Mouse (Mus musculus) thymus, postnatal 25 days (tissue): ENCODE data around the gene Gja4.

ENCODE experiments used
- DNase-seq: peaks from one replicate; pipeline ENCODE4 v3.0.0; 2022

Gene Gja4

DNA sequence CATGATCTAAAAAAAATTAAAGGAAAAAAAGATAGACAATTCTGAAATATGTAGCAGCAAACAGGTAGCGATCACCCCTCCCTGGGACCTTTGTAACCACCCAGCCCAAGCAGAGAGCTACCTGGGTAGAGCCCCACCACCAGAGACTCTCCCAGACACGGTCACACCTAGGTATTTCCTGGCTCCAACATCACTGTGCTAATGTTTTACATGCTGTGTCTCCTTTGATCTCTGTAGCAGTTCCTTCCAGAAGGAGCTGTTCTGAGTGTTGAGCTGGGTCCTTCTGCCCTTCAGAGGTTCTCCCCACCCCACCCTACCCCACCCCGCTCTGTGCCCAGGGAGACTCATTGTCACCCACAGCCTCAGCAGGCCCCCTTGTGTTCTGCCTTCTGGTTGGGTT is 9.8 kb upstream of the Gja4 start:
- DNase-seq, result no peak

- peak; percentile 46 for DNase-seq
Observed at GRCm38 (mm10) chr4:127319613-127320012, 5.8 kb upstream of the Gja4 start.

GRCm38 (mm10) chr4:127317143-127317542 is 3.3 kb upstream of the Gja4 start:
- no peak for DNase-seq

DNA sequence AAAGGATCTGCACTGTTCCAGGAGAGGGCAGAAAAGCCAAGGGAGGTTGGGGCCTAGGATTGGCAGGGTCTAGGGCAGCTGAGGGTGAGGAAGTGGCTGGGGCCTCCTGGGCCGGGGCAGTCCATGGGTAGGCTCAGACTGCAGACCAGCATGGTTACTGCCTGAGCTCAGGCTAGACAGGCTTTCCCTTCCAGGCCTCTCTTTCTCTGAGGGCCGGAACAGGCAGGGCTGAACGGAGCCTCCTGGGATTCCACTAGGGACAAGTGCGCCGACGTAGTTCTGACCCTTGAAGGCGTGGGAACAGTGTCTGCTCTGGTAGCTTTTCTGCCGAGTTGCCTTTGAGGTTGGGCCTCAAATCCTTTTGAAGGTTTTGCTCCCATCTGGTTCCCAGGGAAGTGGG is 1.9 kb upstream of the Gja4 start:
- DNase-seq, result no peak

DNA sequence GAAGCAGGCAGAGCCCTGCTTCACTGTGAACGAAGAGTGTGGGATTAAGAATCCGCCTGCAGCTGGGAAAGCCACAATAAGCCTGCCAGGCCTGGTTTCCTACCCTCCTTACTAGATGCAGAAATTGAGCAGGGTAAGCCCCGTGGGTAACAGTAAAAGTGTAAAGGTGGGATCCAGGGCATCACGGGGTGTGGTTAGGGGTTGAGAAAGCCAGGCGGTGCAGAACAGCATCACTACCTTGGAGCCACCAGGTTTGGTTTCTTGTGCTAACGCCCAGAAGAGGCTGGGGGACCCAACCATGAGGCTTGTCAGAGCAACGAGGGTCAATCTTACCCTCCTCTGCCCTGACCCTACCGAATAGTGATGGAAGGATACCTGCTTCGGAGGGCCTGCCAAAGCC is 746 bp upstream of the Gja4 start:
- DNase-seq, result no peak

- DNase-seq, result no peak
Observed at GRCm38 (mm10) chr4:127312349-127312748, 1.5 kb downstream of the Gja4 start.

DNA sequence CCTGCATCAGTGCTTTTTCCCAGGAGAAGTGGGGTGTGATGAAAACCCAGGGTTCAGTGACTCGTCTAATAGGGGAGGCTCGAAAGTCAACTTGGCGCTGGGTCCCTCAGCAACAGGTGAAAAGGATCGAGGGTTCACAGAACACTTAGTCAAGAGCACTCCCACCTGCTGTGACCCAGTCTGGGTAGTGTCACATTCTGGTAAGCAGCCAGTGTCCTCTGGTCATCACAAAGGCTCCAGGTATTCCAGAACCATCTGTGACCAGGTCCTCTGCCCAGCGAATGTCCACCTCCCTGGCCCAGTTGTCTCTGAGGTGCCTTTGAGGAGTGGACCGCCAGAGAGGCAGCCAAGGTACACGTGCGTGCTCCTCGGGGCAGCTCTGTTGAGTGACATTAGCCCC is 2.3 kb downstream of the Gja4 start:
- DNase-seq, result no peak

GRCm38 (mm10) chr4:127306915-127307314 is 6.9 kb downstream of the Gja4 start:
- no peak for DNase-seq

DNA sequence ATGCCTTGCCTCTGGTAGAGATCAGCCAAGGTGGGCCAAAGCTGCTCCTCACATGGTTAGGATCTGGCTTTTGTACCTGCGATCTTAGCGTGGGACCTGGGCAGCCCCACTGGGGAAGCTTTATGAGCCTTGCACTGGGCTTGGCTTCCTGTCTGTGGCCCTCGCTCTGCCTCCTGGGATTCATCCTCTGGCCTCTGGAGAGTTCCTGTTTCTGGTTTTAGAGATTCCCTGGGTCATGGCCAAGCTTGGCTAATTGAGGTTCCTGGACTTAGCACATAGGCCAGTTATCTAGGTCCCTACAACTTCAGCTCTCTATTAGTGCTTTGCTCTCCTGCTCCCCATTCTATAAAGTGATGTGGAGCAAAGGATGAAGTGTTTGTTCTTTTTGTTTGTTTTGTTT is 10.0 kb downstream of the Gja4 start:
- DNase-seq, result no peak

GRCm38 (mm10) chr4:127300503-127300902 is 13.3 kb downstream of the Gja4 start:
- no peak for DNase-seq

GRCm38 (mm10) chr4:127292631-127293030 is 21.2 kb downstream of the Gja4 start:
- no peak for DNase-seq

DNA sequence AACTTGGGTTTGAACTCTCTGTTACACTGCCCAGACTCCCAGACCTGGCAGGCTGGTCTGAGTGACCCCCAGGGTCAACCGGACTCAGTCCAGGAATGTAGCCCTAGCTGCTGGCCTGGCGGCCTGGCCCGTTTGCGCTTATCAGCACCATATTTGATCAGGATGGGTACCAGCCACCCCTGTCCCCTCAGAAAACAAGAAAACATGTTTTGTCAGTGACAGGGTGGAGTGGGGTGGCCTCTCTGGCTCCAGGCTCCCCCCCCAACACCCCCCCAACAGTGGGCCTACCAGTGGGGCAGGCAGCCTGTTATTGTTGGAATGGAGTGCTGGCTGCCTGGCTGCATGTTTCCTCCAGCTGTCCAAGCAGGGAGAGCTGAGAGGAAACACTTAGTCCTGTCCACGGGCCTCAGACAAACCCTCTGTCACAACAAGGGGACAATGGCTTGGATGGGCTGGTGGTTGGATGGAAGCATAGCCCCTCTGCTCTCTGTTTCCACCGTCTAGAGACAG is 24.7 kb downstream of the Gja4 start:
- no peak for DNase-seq

- DNase-seq, result no peak
Observed at GRCm38 (mm10) chr4:127286907-127287306, 26.9 kb downstream of the Gja4 start.

DNA sequence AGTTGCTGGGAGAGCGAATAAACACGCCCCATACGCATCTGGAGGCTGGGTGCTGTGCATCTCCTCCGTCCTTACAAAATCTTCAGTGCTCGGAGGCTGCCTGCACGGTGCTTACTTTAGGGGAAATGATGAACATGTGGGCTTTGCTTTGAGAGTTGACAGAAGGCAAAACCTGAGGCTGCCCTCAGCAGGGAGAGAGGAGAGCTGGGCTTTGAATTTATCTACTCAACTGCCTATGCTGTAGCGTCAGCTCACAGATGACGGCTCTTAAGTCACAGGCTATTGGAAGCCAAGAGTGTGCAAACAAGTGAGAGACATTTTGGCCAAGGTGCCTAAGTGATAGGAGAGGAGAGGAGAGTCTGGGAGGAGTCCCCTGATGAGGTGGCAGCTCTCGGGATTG is 34.6 kb downstream of the Gja4 start:
- no peak for DNase-seq

GRCm38 (mm10) chr4:127278451-127279001 is 35.3 kb downstream of the Gja4 start:
- DNase-seq, result no peak

DNA sequence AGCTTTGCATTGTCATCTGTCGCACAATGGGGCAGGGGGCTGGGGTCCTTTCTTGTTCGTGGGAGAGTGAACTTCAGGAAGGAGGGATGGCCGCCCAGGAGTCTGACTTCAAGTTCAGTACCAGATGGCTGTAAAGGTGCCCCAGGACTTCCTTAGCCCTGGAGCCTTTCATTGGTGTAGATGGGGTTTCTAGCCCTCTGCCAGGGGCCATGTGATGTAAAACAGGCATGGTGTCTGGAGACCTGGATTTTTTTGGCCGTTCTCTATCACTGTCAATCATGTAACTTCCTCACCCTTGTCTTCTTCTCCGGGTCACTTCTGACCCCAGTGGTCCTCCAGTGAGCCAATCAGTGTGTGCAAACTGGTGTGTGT is 49.7 kb downstream of the Gja4 start:
- DNase-seq, result no peak

DNA sequence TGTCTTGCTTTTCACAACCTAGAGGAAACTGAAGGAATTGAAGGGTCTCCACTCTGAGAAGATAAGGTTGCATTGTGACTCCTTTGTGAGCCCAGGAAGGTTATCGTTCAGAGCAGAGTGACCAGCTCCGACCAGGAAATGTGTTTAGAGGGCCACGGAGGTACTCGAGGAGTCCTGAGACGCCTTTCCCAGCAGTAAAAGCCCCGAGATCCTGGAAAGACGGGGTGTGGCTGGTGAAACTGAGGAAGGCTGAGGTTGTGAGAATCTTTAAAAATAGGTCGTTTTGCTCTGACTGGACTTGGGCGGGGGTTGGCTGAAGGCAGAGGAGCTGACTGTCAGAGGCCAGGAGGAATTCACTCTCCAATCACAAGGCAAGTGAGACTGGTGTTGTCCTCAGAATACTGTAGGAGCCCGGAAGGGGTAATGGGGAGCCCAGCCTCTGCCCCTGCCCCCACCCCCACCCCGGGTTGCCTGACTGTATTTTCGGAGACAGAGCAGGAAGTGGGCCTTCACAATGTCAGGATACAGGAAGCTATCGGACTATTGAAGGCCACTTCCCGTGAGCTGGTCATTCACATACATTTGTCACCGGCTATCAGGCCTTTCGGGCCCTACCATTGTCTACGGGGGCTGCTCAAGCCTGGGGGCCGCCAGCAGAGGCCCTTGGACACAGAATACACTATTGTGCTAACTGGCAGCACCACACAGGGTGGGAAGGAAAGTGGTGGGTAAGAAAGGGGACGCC is 50.2 kb downstream of the Gja4 start:
- DNase-seq, result no peak

- no peak for DNase-seq
Observed at GRCm38 (mm10) chr4:127261601-127262000, 52.2 kb downstream of the Gja4 start.
